Mouse (Mus musculus) adrenal gland, adult (tissue): ENCODE data around the gene Zbtb20.

Experiments used
- DNase-seq, 2 experiments: peaks; one replicate each; pipeline ENCODE4 v3.0.0; 2022 to 2023; ENCODE audit warnings: low spot score in 1 of 2; ENCODE audit not compliant: inconsistent age in 2 of 2

Zbtb20 gene

DNA sequence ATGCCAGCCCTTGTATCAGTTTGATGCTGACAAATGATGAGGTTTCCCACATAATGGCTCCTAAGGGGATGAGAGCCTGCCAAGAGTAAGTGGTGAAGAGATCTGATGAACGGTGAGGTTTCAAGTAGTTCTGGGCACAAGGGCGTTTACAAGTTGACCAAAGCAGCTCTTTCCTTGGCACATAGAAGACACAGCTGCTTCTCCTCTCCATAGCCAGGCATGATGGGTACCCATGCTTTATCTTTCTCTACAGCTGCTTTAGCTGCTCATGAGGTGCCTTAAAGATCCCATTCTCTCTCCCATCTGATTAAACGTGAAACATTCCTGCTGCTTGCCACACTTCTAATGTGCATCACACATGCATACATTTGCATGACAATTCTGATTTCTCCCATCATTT, 595.4 kb downstream of the Zbtb20 start:
- no peak for DNase-seq

DNA sequence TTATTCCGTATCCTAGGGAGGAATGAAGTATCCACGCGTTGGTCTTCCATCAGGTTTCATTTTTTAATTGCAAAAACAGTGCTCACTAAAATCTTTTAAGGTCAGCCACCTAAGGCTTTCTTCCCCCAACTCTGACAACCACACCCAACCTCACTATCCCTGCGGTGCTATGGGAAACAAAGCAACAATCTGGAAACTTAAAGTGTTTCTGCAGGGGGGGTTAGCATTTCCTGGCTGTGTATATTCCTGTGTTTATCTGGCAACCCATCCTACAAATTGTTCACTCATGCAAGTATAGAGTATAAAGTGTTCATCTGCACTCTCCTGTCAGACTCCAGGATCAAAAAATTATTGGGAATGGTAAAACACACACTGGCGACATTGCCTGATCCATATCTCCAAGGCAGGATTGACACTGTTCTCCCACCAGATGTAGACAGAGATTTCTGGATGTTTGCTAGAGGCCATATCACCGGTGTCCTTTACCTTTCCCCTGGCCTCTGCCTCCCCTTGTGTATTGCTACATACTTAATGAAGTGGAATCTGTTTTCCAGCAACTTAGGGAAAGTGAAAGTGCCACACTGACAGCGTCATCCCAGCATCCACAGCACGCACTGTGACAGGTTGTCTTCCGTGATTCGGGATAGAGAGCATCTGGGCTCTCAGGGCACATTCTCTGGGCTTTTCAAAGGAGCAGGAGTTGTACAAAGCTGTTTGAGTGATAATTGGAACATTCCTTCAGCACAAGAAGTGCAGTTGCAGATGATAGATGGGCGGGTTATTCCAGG, 599.5 kb downstream of the Zbtb20 start:
- peak in 1 of 2 experiments; percentile 57 for DNase-seq

DNA sequence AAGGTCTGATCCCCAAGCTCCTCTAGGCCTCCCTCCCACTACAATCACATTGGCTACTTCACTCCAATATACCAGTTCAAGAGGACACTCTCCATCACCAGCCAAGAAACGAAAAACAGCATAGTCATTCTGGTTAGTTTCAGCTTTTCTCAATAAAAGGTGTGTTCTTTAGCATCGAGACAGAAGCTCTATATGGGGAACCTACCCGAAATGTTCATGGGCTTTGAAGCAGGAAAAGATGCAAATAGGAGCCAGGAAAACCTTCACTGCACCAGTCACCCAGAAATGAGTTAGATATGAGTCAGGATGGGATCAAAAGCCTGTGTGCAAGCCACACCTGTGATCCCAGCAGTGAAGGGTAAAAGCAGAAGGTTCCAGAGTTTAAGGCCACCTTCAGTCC, 601.2 kb downstream of the Zbtb20 start:
- no peak for DNase-seq

DNA sequence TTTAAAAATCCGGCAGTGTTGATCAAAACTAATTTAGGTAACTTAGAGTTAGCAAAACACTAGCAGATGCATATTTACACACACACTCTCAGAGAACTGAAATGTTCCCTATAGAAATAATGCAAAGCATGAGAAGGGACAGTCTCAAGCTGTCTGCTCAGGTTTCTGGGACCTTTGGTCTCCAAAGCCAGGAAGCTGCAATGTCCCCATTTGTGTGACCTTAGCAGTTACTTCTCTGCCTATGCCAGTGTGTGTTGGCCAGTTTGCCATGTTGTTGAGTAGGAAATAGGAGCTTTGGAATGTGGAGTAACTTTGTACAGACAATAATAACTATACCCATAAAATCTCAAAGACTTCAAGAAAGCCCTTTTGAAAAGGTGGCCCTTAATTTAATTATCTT, 602.7 kb downstream of the Zbtb20 start:
- DNase-seq, result no peak

DNA sequence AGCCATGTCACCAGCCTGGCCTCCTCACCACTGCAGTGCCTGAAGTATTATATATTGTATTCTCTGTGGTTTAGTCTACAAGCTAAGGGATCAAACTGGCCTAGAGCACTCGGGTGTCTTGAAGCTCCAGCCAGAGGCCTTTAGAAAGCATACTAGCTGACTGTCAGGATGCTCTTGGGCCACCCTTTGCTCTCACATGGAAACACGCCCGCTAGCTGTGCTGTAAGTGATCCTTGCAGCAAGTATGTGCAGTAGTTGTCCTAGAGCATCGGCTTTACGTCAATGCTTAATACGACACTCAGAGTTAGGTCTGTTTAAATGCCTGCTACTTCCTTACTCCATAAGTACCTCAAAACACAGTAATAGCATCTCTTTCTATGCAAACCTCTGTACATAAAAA, 604.9 kb downstream of the Zbtb20 start:
- no peak for DNase-seq

DNA sequence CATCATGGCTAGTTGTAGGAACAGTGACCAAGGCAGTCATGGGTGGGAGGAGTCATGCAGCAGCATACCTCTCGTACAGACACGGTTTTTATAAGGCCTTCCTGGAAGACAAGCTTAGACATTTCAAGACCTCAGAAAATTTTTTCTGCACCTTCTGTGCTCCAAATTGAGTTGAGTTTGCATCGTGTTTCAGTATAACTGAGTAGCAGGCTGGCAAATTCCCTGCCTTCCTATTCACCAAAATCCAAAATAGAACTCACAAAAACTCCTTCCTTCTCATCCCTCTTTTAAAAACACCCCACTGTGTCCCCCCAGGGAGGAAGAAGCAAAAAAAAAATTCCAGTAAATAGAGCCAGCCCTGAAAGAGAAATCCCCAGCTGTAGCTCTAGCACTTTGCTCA, 606.4 kb downstream of the Zbtb20 start:
- no peak for DNase-seq

DNA sequence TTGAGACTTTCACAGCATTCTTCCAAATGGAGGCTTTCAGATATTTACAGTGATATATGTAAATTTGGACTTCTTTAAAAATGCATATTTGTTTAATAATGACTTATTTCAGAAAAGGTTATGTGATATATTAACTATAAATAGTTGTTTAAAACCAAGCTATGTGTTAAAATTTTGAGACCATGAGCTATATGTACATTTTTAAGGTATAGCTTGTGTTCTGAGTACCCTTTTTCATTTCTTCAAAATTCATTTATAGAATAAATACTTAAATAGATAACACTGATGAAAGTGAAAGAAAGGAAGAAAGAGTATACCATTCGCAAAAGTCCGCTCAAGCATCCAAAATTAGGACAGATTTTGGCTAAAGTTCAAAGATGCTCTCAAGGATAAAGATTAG, 607.1 kb downstream of the Zbtb20 start:
- no peak for DNase-seq

DNA sequence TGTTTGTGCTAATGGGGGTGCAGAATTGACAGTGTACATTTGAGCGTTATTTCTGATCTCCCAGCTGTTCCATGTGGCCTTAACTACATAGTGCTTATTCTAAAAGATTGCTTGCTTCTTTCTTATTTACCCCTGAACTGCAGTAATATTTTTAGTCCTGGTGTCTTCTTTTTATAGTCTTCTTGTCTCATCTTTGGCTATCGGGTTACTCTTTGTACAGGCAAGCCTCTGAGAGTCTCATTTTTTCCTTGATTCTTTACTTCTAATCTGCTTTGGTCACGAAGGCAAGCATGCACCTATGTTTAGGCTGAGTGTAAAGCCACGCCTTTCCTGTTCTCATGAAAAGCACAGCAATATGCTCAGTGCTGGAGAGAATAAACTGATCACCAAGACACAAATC, 608.7 kb downstream of the Zbtb20 start:
- no peak for DNase-seq

DNA sequence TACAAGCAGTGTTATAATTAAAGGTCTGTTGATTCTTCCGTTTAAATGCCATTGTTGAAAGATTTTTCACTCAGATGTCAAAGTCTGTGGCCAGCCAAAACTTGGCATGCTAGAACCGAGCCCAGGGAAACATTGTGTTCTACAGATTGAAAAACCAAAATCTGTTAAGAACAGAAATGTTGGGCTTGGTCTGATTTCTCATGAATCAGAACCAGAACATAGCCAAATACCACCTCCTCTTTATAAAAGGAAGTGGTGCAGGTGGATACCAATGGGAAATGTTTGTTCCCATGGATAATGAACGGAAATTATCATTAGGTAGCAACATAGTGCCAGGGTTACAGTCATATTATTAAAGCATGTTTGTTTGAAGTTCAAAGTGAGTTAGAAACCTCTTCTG, 613.7 kb downstream of the Zbtb20 start:
- DNase-seq, result no peak

DNA sequence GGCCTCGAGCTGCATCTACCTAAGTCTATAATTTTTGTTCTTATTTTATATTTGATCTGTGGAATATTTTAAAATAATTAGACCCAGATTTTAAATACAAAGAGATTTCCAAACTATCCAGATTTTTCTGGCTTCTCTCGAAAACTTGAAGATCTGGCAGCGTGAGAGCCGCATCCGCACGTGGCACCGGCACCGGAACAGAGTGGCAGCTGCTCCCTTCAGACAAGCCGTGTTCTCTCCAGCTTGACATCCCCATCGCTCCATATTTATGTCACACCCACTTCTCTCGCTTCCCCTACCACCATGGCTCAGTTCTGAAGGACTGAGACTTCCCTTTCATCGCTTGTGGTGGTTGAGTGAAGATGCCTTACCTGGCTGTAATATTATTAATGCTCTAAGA, 614.3 kb downstream of the Zbtb20 start:
- no peak for DNase-seq

DNA sequence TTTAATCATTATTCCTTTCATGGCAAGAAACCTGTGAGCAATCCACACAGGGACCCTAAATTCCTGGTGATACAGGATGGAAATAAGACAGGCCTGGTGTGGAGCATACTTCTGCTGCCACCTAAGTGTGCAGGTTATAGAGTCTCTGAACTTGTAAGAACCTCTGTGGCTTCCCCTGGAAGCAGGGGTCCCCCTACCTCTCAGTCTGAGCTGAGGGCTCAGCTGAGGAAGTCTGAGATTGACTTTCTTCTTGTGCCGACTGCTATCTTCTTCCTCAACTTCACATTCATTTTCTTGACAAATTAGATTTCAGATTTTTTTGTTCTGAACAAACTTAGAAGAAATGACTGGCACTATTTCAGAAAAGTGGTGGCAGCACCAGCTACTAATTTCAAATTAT, 617.2 kb downstream of the Zbtb20 start:
- no peak for DNase-seq

DNA sequence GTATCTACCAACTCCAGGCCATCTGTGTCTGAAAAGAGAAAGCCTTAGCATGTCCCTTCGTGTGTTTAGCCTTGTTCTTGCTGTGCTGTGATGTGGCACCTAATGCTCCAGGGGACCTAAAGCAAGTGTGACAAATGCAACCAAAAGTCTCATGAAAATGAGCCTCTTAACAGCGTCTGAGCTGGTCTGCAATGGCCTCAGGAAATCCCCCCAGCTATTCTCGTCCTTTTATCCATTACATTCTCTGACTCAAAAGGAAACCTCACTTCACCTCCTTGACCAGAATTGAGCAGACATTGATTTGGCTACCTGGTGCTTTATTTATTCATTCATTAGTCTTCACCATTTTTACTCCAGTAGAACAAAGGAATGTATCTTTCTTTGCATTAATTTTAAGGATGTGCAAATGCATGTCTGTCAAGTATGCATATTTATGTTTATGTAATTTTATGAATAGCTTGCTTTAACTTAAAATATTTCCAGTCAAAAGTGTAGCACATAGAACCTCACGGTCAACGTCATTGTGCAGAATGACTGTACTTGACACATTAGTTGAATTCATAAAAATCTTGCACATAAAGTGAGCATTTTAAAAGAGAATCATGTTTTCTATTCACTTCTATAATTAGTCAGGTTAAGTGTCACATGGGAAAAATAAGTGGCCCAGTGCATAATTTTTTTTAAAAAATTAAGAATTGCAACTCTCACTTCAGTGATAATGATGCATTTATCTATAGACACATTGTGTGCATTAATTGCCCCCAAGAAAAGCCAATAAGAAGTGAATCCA, 618.1 kb downstream of the Zbtb20 start:
- DNase-seq, result no peak

DNA sequence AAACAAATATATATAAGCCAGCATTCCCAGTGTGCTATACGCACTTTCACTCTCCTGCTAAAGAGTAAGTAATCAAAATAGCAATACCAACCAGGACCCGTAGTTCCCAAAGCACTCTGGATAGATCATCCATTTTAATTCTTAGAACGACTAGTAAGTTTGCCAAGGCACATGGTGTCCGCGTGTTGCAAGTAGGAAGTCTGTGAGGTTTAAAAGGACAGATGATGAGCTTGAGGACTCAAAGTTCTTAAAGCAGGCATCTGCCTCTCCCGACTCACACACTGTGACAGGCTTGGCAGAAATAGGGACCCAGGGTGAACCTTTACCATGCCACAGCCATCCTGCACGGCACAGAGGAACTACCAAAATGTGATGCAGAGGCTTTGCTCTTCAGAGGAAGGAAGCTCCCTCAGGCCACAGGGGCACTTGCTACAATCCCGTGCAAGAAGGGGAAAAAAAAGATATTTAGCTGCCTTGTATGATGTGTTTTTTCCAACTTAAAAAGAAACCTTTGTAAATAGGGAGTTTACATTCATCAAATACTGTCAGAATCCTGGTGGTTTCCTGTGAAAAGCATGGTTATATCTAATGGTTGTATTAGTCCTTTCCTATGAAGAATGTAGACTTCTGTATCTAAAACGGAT, 619.6 kb downstream of the Zbtb20 start:
- no peak for DNase-seq

DNA sequence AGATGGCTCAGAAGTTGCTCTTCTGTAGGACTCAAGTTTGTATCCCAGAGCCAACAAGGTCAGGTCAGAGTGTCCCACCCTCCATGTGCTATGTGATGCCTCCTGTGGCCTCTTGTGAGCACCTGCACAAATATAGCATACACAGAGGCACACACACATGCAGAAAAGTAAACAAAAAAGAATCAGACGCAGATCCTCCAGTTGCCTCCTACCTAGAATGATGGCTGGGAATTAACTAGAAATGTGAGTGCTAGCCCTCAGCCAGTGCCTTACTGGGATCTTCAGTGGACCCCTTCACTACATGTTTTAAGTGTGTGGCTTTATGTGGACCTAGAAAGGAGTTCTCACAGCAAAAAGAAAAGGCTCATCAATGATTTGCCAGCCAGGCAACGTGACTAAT, 621.4 kb downstream of the Zbtb20 start:
- DNase-seq, result no peak

DNA sequence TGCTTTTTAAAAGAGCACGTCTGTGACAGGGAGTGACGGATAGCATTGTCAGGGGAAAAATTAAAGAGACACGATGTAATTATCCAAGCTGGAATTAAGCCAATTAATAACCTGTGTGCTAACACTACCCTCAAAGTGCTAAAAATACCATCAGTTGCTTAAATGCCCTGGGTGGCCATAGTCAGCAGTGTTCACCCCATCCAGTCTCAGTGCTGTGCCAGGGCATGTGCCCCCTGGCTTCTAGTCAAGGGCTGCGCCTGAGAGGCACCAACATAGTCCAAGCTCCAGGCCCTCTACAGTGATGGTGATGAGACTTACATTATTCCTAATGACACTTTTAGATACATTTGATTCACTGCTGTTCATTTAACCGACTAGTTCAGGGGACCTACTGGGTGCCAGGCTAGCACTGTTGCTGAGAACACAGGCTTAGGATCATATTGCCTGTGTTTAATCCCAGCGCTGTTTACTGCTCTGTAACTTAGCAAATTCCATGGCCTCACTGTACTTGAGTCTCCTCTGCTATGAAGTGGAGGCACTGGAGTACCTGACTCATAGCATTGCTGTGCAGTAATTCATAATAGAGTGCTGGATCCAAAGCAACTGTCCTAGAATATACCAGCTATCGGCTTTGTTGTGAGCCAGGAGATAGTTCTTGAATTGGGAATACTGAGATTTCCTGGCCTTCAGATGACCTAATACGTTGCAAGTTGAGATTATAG, 624.6 kb downstream of the Zbtb20 start:
- DNase-seq, result peak in 1 of 2 experiments; percentile 71

DNA sequence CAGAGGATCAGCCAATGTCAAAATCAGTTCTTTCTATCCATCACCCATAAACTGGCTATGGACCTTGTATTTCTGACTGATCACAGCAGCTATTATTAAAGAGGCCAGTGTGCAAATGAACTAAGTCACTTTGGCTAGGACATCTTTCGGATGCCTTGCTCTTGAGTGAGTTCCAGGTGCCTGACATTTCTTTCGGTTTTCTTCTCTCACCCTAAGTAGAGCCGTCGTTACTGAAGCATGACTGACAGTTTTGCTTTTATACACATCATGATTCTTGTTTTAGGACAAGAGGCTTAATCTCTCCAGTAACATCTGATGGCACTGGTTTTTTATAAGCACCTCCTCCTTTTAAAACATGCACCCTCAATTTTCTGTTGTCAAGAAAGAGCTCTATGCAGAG, 625.6 kb downstream of the Zbtb20 start:
- no peak for DNase-seq

DNA sequence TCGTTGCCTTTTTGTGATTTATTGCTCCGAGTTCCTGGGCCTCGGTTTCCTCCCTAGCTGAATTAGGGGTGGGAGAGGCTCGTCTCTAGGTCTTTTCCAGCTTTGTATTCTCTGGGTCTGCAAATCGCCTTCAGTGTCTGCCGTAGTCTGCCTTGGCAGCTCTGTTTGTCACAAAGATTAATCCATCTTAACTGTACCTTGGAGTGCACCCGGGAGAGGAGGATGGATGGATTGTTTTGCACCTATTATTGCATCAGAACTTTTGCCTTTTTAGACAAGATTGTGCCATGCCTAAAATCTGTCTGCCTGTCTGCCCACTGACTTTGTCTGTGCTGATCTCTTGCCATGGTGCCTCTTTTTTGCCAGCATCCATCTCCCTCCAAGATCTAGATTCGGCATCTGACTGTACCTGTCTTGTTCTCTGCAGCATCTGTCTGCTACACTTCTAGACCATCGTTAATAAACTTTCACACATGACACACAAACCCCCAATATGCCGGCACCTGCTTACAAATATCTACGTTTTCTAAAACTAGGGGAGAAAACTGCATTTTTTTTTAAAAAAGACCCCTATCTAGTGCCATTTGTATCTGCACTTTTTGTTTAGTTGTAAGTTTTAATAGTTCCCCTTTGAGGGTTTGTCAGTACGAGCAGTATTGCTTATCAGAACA, 626.8 kb downstream of the Zbtb20 start:
- DNase-seq, result peak in 1 of 2 experiments; percentile 74

DNA sequence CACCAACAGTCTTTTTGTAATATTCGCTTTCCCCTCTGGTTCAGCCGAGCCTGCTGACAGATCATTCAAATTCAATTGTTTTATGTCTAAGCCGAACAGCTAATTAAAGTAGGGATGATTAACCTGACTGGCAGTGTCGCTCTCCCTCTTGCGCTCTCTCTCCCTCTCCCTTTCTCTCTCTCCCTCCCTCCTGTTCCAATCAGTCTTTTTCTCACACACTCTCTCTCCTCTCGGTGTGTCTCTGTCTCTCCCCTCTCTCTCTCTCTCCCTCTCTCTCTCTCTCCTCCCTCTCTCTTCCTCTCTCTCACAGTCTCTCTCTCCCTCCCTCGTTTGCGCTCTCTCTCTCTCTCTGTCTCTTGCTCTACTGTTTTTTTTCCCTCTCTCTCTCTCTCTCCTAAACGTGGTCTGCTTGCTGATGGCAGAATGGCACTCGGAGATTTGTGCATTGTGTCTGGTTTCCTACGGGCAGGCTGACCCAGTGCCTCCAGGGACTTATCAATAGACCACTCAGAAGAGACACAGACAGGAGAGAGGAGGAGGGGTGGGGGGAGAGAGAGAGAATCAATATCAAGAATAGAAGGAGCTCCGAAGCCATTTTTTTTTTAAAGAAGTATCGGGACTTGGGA, 627.4 kb downstream of the Zbtb20 start:
- no peak for DNase-seq

DNA sequence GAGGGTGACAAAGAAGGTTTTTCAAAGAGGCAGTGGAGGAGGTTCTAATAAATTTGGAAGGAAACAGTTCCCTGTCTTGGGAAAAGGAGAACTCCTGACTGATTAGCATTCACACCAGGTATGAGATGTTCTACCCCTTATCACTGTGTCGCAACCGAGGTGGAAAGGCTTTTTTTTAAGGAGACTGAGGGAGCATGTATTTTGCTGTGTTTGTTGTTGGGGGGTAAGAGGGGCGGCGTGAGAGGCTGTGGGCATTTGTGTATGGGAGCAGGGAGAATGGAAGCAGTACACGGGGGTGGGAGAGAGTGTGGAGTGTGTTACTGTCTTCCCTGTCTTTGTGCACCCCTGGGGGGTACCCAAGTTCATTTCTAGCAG, 627.9 kb downstream of the Zbtb20 start:
- peak in 1 of 2 experiments; percentile 82 for DNase-seq

DNA sequence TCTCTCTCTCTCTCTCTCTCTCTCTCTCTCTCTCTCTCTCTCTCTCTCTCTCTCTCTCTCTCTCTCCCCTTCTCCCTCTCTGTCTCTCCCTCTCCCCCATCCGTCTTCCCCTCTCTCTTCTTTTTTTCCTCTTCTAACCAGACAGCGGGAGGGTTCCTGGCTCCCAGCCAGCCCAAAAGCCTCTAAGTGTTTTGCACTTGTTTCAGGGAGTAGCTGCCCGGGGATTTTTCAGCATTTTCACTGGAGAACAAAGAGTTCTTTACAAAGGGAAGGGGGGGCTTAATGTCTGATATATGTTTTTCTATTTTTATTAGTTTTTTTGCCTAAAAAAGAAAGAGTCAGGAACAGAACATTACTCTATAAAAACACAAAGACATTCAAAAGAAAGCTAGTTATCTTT, 628.5 kb downstream of the Zbtb20 start:
- DNase-seq, result peak; percentile 75 to 88
